Mouse (Mus musculus) ES-E14 (cell line): ENCODE results near the gene Plcg2.

Source experiments
- CHD2 ChIP-seq: IDR thresholded peaks from 2 replicates; pipeline ENCODE4 v1.6.1; 2014; ENCODE audit warnings: mild to moderate bottlenecking, low read depth, low read length, inconsistent platforms
- HCFC1 ChIP-seq: IDR thresholded peaks from 2 replicates; pipeline ENCODE4 v1.6.1; 2012; ENCODE audit warnings: low read length, inconsistent platforms, borderline replicate concordance; ENCODE audit not compliant: insufficient read depth
- MAFK ChIP-seq: IDR thresholded peaks from 2 replicates; pipeline ENCODE4 v1.6.1; 2014; ENCODE audit warnings: mild to moderate bottlenecking, low read depth, low read length, inconsistent platforms; ENCODE audit not compliant: insufficient read depth
- ZNF384 ChIP-seq: IDR thresholded peaks from 2 replicates; pipeline ENCODE4 v1.6.1; 2012; ENCODE audit warnings: low read depth, low read length, inconsistent platforms

DNA sequence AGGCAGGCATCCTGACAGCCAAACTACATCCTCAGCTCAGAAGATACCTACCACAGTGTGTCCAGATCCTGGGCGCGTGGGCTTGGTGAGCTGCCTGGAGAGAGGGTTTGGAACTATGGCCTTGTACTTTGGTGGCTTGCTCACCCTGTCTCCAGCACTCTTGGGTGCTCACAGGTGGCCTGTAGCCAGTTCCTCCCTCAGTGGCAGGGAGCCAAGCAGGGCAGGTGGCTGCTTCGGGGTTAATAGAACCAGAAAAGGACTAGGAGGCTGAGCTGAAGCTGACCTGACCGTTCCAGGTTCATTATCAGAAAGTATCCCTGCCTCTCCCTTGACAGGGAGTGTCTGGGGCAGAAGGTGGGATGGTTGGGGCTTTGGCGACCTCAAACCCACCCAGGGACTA, 48.3 kb downstream of the Plcg2 start:
- TF ChIP-seq HCFC1: no peak
- no peak for TF ChIP-seq ZNF384
- TF ChIP-seq MAFK: no peak
- no peak for TF ChIP-seq CHD2
